Comparison of ENCODE assay signal across 7 mouse cellular contexts in the genomic region with DNA sequence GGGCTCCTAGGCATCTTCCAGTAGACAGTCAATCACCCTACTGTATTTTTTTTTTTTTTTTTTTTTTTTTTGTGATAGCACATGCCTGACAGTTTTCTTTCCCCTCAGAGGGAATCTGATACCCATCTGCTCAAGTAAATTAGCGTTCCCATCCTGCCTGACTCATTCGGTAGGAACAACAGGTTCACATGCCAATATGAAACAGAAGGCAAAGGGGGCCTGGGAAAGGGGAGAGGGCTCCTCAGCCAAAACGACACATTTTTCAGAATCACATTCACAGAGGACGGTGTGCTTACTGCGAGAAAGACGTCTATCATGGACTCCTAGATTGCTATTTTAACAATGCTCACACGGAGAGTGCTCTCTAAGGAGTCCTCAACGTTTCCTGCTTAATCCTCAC. TPM values are rescaled to one million over a fixed set of nuclear protein-coding genes. Genes with fewer than 3 reads are reported as not detected.
DNase-seq lines count a peak whose midpoint lies in the region; ATAC-seq lines count a peak whose summit lies in the region.

No protein-coding gene starts in this region.

- H3K36me3 ChIP-seq in hindbrain, embryonic 16.5 days (ENCODE audit: control insufficient read depth, insufficient read depth, low read length) = 0 out of 2 replicates have a peak, but pooled peaks cover 2% of the 10 kb centered on the region
- H3K36me3 ChIP-seq in midbrain, embryonic 12.5 days = no peaks in the 10 kb centered on the region

- WGBS in hindbrain, embryonic 16.5 days = 2% methylated on average over 8 of the region's 8 CpGs
- under 1% methylated on average over 8 of the region's 8 CpGs for WGBS in midbrain, embryonic 12.5 days

- intact Hi-C loops in left cerebral cortex, postnatal 4 days (cut with DNase I) = no loop called here

- H3K27ac ChIP-seq in hindbrain, embryonic 16.5 days (ENCODE audit: low read depth, low read length) = peak overlapping the region; percentile 56
- H3K27ac ChIP-seq in midbrain, embryonic 12.5 days (replicated peaks) = peak overlapping the region; percentile 75; the same call in 1 of the 2 replicates

- peak; percentile 22 for DNase-seq in left cerebral cortex, postnatal 4 days
- no peak for DNase-seq in left cerebral cortex, adult 8-10 months (ENCODE audit: low spot score in 2 of 2)
- DNase-seq in embryo, embryonic 10.5 days (ENCODE audit: low spot score) = peak; percentile 44
- DNase-seq in ovary, postnatal 36 days (ENCODE audit: low spot score) = no peak
- no peak for DNase-seq in spleen, postnatal 10 days (ENCODE audit: low spot score in 2 of 2)

- H3K4me1 ChIP-seq in hindbrain, embryonic 16.5 days (ENCODE audit: control insufficient read depth, insufficient read depth, low read depth, low read length) = peaks cover 7% of the 10 kb centered on the region
- peaks cover 11% of the 10 kb centered on the region for H3K4me1 ChIP-seq in midbrain, embryonic 12.5 days

- no peaks in the 10 kb centered on the region for H3K27me3 ChIP-seq in hindbrain, embryonic 16.5 days (replicated peaks; ENCODE audit: control insufficient read depth, insufficient read depth, low read length)
- H3K27me3 ChIP-seq in midbrain, embryonic 12.5 days = no peaks in the 10 kb centered on the region; the same call in 1 of the 2 replicates

- H3K9ac ChIP-seq in hindbrain, embryonic 16.5 days (ENCODE audit: low read depth, low read length) = peak overlapping the region; percentile 99
- peak overlapping the region; percentile 86; the same call in 1 of the 2 replicates for H3K9ac ChIP-seq in midbrain, embryonic 12.5 days (replicated peaks)

- ATAC-seq in hindbrain, embryonic 16.5 days = no peak
- ATAC-seq in midbrain, embryonic 12.5 days (ENCODE audit: low FRiP score, low read depth) = no peak

- peak overlapping the region; percentile 75 for H3K4me2 ChIP-seq in hindbrain, embryonic 16.5 days (ENCODE audit: low read length)
- H3K4me2 ChIP-seq in midbrain, embryonic 12.5 days (replicated peaks) = peak overlapping the region; percentile 71

- H3K4me3 ChIP-seq in hindbrain, embryonic 16.5 days (ENCODE audit: low read length) = peak overlapping the region; percentile 88
- H3K4me3 ChIP-seq in midbrain, embryonic 12.5 days = peak overlapping the region; percentile 76

- H3K9me3 ChIP-seq in hindbrain, embryonic 16.5 days (ENCODE audit: control insufficient read depth, low read length) = no peaks in the 10 kb centered on the region
- no peaks in the 10 kb centered on the region for H3K9me3 ChIP-seq in midbrain, embryonic 12.5 days

RNA-seq across cellular contexts. Expression of gene Fbxo10, which starts 0.9 kb away (rescaled TPM):
- 10 to 100 TPM; 29.6 to 30.8 TPM for total RNA-seq in left cerebral cortex, postnatal 4 days (2021)
- total RNA-seq in left cerebral cortex, adult 8-10 months (2022) = 10 to 100 TPM; 30.5 to 33.5 (median 31.9) TPM
- 18.7 and 22.1 TPM in 2 replicates for polyA plus RNA-seq in hindbrain, embryonic 16.5 days (2015; fragmentation: Nextera tagmentation; extraction: Ambion mirVana)
- 13.8 and 14.5 TPM in 2 replicates for polyA plus RNA-seq in midbrain, embryonic 12.5 days (2016; fragmentation: Nextera tagmentation; extraction: Ambion mirVana)

RNA-seq across cellular contexts. Expression of gene Tomm5, which starts 24.4 kb away (rescaled TPM):
- total RNA-seq in left cerebral cortex, postnatal 4 days (2021) = 10 to 100 TPM; 54.3 to 60.2 TPM
- 10 to 100 TPM; 51.0 to 66.8 (median 61.3) TPM for total RNA-seq in left cerebral cortex, adult 8-10 months (2022)
- polyA plus RNA-seq in hindbrain, embryonic 16.5 days (2015; fragmentation: Nextera tagmentation; extraction: Ambion mirVana) = 154 and 185 TPM in 2 replicates
- polyA plus RNA-seq in midbrain, embryonic 12.5 days (2016; fragmentation: Nextera tagmentation; extraction: Ambion mirVana) = 148 TPM in 2 replicates

Comparison
In these comparisons a context has a peak if more than half of its experiments do, and no peak if none do; other contexts are left out.
1. DNase-seq: peak in left cerebral cortex, postnatal 4 days (single experiment) and embryo, embryonic 10.5 days (single experiment); none in left cerebral cortex, adult 8-10 months (0 of 2), ovary, postnatal 36 days (single experiment) and spleen, postnatal 10 days (0 of 2).